ENCODE assay signal across 7 mouse cellular contexts in genomic region chr12:31654197-31654964, GRCm38 (mm10). TPM values are rescaled to one million over a fixed set of nuclear protein-coding genes. Genes with fewer than 3 reads are reported as not detected.
A peak's percentile ranks its signal among the peaks of the same experiment; 100 is the strongest.
DNase-seq lines count a peak whose midpoint lies in the region; ATAC-seq lines count a peak whose summit lies in the region.

TSS of gene Dus4l (minus strand) at chr12:31654826.
TSS of gene Cog5 (plus strand) at chr12:31654869.

- H3K4me1 ChIP-seq in embryonic facial prominence, embryonic 10.5 days = peaks cover 12% of the 10 kb centered on the region
- no peaks in the 10 kb centered on the region; the same call in 1 of the 2 replicates for H3K4me1 ChIP-seq in limb, embryonic 11.5 days (ENCODE audit: control insufficient read depth, insufficient read depth, low read length)
- peaks cover 5% of the 10 kb centered on the region; the same call in 1 of the 2 replicates for H3K4me1 ChIP-seq in midbrain, embryonic 14.5 days (ENCODE audit: control insufficient read depth, insufficient read depth, low read length)

- no peaks in the 10 kb centered on the region for H3K9me3 ChIP-seq in embryonic facial prominence, embryonic 10.5 days
- H3K9me3 ChIP-seq in limb, embryonic 11.5 days (ENCODE audit: control insufficient read depth, low read length) = no peaks in the 10 kb centered on the region
- H3K9me3 ChIP-seq in midbrain, embryonic 14.5 days (ENCODE audit: control insufficient read depth, low read length) = no peaks in the 10 kb centered on the region

- peak; percentile 98 for DNase-seq in adrenal gland, postnatal 10 days
- DNase-seq in embryonic facial prominence, embryonic 10.5 days (ENCODE audit: low spot score) = peak; percentile 97
- peak; percentile 100 for DNase-seq in kidney, adult 18-20 months
- DNase-seq in limb, embryonic 11.5 days (ENCODE audit: low spot score) = peak; percentile 99
- DNase-seq in midbrain, embryonic 14.5 days = peak; percentile 95
- peak; percentile 93 to 99 for DNase-seq in spleen, adult 18-20 months

- peak within 1 kb of the TSS; percentile 77 for H3K9ac ChIP-seq in limb, embryonic 11.5 days (ENCODE audit: low read length)
- H3K9ac ChIP-seq in midbrain, embryonic 14.5 days (replicated peaks; ENCODE audit: low read length) = peak within 1 kb of the TSS; percentile 73

- peaks cover 17% of the 10 kb centered on the region for H3K36me3 ChIP-seq in embryonic facial prominence, embryonic 10.5 days (replicated peaks)
- H3K36me3 ChIP-seq in limb, embryonic 11.5 days (ENCODE audit: control insufficient read depth, insufficient read depth, low read length) = no peaks in the 10 kb centered on the region
- H3K36me3 ChIP-seq in midbrain, embryonic 14.5 days (ENCODE audit: control insufficient read depth, insufficient read depth, low read length) = no peaks in the 10 kb centered on the region

- H3K4me3 ChIP-seq in embryonic facial prominence, embryonic 10.5 days = peak within 1 kb of the TSS; percentile 92
- peak within 1 kb of the TSS; percentile 53 for H3K4me3 ChIP-seq in limb, embryonic 11.5 days (ENCODE audit: low read depth, low read length)
- H3K4me3 ChIP-seq in midbrain, embryonic 14.5 days (replicated peaks; ENCODE audit: low read depth, low read length) = peak within 1 kb of the TSS; percentile 89

- peak within 1 kb of the TSS; percentile 91 for H3K27ac ChIP-seq in embryonic facial prominence, embryonic 10.5 days (replicated peaks)
- H3K27ac ChIP-seq in limb, embryonic 11.5 days (replicated peaks; ENCODE audit: low read depth, low read length) = peak within 1 kb of the TSS; percentile 72; the same call in 1 of the 2 replicates
- peak within 1 kb of the TSS; percentile 78 for H3K27ac ChIP-seq in midbrain, embryonic 14.5 days (replicated peaks; ENCODE audit: low read depth, low read length)

- under 1% methylated on average over 47 of the region's 47 CpGs for WGBS in embryonic facial prominence, embryonic 10.5 days
- under 1% methylated on average over 45 of the region's 47 CpGs for WGBS in limb, embryonic 11.5 days
- under 1% methylated on average over 47 of the region's 47 CpGs for WGBS in midbrain, embryonic 14.5 days

- peak; percentile 95 for ATAC-seq in granulocyte monocyte progenitor cell, adult 5-6 weeks (replicated peaks; ENCODE audit: poor library complexity, severe bottlenecking)
- ATAC-seq in limb, embryonic 11.5 days (ENCODE audit: insufficient number of reproducible peaks, low FRiP score, low TSS enrichment, low read depth) = peak; percentile 94
- ATAC-seq in midbrain, embryonic 14.5 days (ENCODE audit: low FRiP score, low TSS enrichment) = peak; percentile 97

- H3K4me2 ChIP-seq in limb, embryonic 11.5 days (ENCODE audit: low read depth, severe bottlenecking) = peak within 1 kb of the TSS; percentile 49
- peak within 1 kb of the TSS; percentile 81 for H3K4me2 ChIP-seq in midbrain, embryonic 14.5 days (ENCODE audit: low read length)

- no peaks in the 10 kb centered on the region for H3K27me3 ChIP-seq in embryonic facial prominence, embryonic 10.5 days (replicated peaks; ENCODE audit: low read depth, poor library complexity, severe bottlenecking)
- no peaks in the 10 kb centered on the region for H3K27me3 ChIP-seq in limb, embryonic 11.5 days (ENCODE audit: control insufficient read depth, insufficient read depth, low read length)
- H3K27me3 ChIP-seq in midbrain, embryonic 14.5 days (ENCODE audit: control insufficient read depth, insufficient read depth, low read length) = no peaks in the 10 kb centered on the region

RNA-seq across cellular contexts. Expression of gene Dus4l, which starts in this region (rescaled TPM):
- total RNA-seq in adrenal gland, postnatal 10 days (2021) = 1 to 10 TPM; 7.5 to 9.0 TPM
- 11.9 and 12.3 TPM in 2 replicates for polyA plus RNA-seq in embryonic facial prominence, embryonic 10.5 days (2016; fragmentation: Nextera tagmentation; extraction: Ambion mirVana)
- 9.8 and 17.8 TPM in 2 replicates for total RNA-seq in granulocyte monocyte progenitor cell, adult 5-6 weeks (2014; fragmentation: Nextera tagmentation)
- 10.9 and 30.4 TPM in 2 replicates for total RNA-seq in granulocyte monocyte progenitor cell, adult 5-6 weeks (2017)
- 15.7 and 16.4 TPM in 2 replicates for polyA plus RNA-seq in limb, embryonic 11.5 days (2014; fragmentation: Nextera tagmentation; extraction: Ambion mirVana)
- polyA plus RNA-seq in midbrain, embryonic 14.5 days (2014; fragmentation: Nextera tagmentation; extraction: Ambion mirVana) = 8.7 and 9.8 TPM in 2 replicates

RNA-seq across cellular contexts. Expression of gene Cog5, which starts in this region (rescaled TPM):
- total RNA-seq in adrenal gland, postnatal 10 days (2021) = 10 to 100 TPM; 33.7 to 40.9 TPM
- polyA plus RNA-seq in embryonic facial prominence, embryonic 10.5 days (2016; fragmentation: Nextera tagmentation; extraction: Ambion mirVana) = 29.0 and 31.1 TPM in 2 replicates
- 44.4 and 61.0 TPM in 2 replicates for total RNA-seq in granulocyte monocyte progenitor cell, adult 5-6 weeks (2014; fragmentation: Nextera tagmentation)
- 56.3 and 67.7 TPM in 2 replicates for total RNA-seq in granulocyte monocyte progenitor cell, adult 5-6 weeks (2017)
- 35.9 and 38.1 TPM in 2 replicates for polyA plus RNA-seq in limb, embryonic 11.5 days (2014; fragmentation: Nextera tagmentation; extraction: Ambion mirVana)
- polyA plus RNA-seq in midbrain, embryonic 14.5 days (2014; fragmentation: Nextera tagmentation; extraction: Ambion mirVana) = 30.2 and 35.6 TPM in 2 replicates

Comparison
In these comparisons a context has a peak if more than half of its experiments do, and no peak if none do; other contexts are left out.
1. Peak in every context shown above with its lines: DNase-seq, ATAC-seq, H3K4me3 ChIP-seq and H3K27ac ChIP-seq.